Mouse (Mus musculus) T-cell, adult 66 days (primary cell): ENCODE measurements around the gene Trmu. TPM values are rescaled to one million over a fixed set of nuclear protein-coding genes. Genes with fewer than 3 reads are reported as not detected.

Experiments
- total RNA-seq, 2 experiments: library from RNA; stranded (reverse); gene quantifications; 3 replicates in 1 of 2; 4 replicates in 1 of 2; pipeline ENCODE4 v1.2.4; 2023

Trmu gene
- 10 to 100 TPM; 30.7 to 33.4 TPM for total RNA-seq

DNA sequence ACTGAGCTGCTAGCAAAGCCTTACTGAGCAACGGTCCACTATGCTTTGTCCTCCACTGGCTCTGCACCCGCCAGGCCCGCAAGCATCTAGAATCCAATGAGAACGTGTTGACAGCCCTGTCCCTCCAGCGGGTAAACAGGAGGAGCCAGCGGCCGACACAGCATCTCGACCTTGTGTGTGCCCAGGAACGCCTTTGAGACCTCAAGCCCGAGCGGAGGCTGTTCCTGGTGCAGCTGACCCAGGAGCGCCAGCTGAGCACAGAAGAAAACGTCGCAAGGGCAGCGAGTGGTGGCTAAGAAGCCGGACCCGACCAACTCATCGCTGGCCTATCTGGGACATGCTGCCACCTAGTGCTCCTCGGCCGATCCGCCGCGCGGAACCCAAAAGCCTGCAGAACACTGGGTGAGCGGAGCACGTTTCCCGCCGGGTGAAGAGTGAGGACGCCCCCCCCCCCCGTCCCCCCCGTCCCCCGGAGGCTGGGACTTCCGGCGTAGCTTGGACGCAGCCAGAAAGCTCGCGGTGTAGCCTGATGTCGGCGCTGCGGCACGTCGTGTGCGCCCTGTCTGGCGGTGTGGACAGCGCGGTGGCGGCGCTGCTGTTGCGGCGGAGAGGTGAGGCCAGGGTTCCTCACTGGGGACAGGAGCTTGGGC lies at the start of gene Trmu:
Gene Trmu (plus strand): TSS at position 465 of the 650 bp plus-strand sequence.

GRCm38 (mm10) chr15:85831954-85832590 lies 47.0 kb upstream of the Trmu start, which contains the start of gene Ttc38:
Gene Ttc38 (plus strand): TSS chr15:85832306.

GRCm38 (mm10) chr15:85859490-85860031 lies 19.6 kb upstream of the Trmu start, which contains the start of gene Gtse1:
Gene Gtse1 (plus strand): TSS chr15:85859745.

Other genes starting within 250 kb of the Trmu start
- not detected for gene Ppara, start 144.3 kb upstream of the Trmu start, total RNA-seq
- 10 to 100 TPM; 19.9 to 21.4 TPM for gene Cdpf1, start 67.6 kb upstream of the Trmu start, total RNA-seq
- under 1 TPM in 1 of 2 experiments, not detected in 1; 0.09 TPM for gene Pkdrej, start 57.6 kb upstream of the Trmu start, total RNA-seq
- gene Ttc38, start 47.0 kb upstream of the Trmu start, total RNA-seq: 10 to 100 TPM; 20.1 to 21.2 TPM
- 1 to 10 TPM; 3.7 to 4.8 TPM for gene Gtse1, start 19.6 kb upstream of the Trmu start, total RNA-seq
- gene Celsr1, start 154.5 kb downstream of the Trmu start, total RNA-seq: 10 to 100 TPM; 21.2 to 22.0 TPM
- gene Gramd4, start 178.4 kb downstream of the Trmu start, total RNA-seq: 100 to 1,000 TPM; 141 to 144 TPM